Mouse (Mus musculus): Measurements from ENCODE around the gene Kif23.

GRCm38 (mm10) chr9:61909633-61910032, 36.9 kb downstream of the Kif23 start:
- no peak for TF ChIP-seq CTCF (IDR thresholded peaks at IDR 0.05; ENCODE audit: borderline replicate concordance, insufficient read depth, low read depth, low read length)
- TF ChIP-seq POLR2A (IDR thresholded peaks at IDR 0.05; ENCODE audit: borderline replicate concordance, insufficient read depth, low read length) = no peak
